ENCODE assay signal across 18 mouse cellular contexts in the genomic region with DNA sequence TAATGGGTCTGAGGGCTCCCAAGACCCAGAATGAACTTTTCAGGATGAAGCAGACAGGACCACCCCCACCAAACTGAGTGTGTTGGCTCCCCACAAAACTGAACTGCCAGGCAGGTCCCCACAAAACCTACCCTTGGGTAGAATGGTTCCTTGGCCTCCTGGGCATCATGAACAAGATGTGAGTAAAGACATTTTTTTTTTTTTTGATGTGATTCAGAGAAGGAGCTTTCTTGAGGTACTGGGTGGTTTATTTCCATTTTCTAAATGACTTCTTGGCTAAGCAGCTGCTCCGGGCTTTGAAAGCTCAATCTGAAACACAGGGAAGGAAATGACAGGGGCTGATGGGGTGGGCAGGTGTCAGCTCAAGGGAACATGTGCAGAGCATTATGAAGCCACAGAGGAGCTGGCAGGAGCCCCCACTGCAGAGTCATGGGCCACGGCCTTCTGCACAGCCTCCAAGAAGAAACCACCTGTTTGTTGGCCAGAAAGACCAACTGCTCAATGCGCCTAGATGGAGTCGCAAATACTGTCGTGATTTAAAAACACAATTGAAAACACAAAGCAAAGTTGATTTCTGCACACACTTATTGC.
A peak's percentile ranks its signal among the peaks of the same experiment; 100 is the strongest.
DNase-seq lines count a peak whose midpoint lies in the region; TF ChIP-seq lines count a peak whose summit lies in the region.
"Had no signal": no experiment of that assay in that cellular context is flagged by ENCODE, and none has a peak within 500 bp of the region (broad histone marks: within the 10 kb centered on the region; RNA-seq: fewer than 3 reads in every experiment).

No protein-coding gene starts in this region.

- H3K27me3 ChIP-seq in CH12.LX (replicated peaks), result peaks cover 3% of the 10 kb centered on the region
- no peaks in the 10 kb centered on the region for H3K27me3 ChIP-seq in myocyte (ENCODE audit: control insufficient read depth, insufficient read depth, insufficient read length)
- H3K27me3 ChIP-seq: embryonic facial prominence, embryonic 13.5 days; limb, embryonic 12.5 days; liver, embryonic 15.5 days had no signal

- in situ Hi-C loops in CH12.LX (cut with MboI; ENCODE audit: low pct_ligation_motif_present, low pct_unique_long_range_greater_than_20kb, low sequenced_read_pairs), result no loop called here

- TF ChIP-seq POLR2A in CH12.LX (IDR thresholded peaks at IDR 0.05; ENCODE audit: low read depth, low read length) (no peak), myocyte (IDR thresholded peaks at IDR 0.05; ENCODE audit: insufficient read length, low read depth) (no peak)

- peak; percentile 3 for DNase-seq in left cerebral cortex, postnatal 4 days
- DNase-seq in left cerebral cortex, adult 18-20 months (ENCODE audit: low spot score in 2 of 2), result no peak
- peak; percentile 84 for DNase-seq in CH12.LX (ENCODE audit: extremely low read depth)
- DNase-seq in thymus, postnatal 36 days, result peak; percentile 54 to 76
- DNase-seq in cerebellum, postnatal 14 days, result no peak
- DNase-seq in adrenal gland, adult 18-20 months (ENCODE audit: low spot score in 2 of 2), result no peak
- DNase-seq: gastrocnemius, postnatal 25 days; lung, postnatal 10 days had no signal

- H3K79me2 ChIP-seq in CH12.LX (replicated peaks; ENCODE audit: control insufficient read depth, extremely low read depth, insufficient read depth, poor library complexity, severe bottlenecking) (no peaks in the 10 kb centered on the region), myocyte (ENCODE audit: control insufficient read depth, insufficient read depth) (no peaks in the 10 kb centered on the region)

- no peak overlapping the region for H3K27ac ChIP-seq in CH12.LX (ENCODE audit: insufficient read depth, low read depth)
- H3K27ac ChIP-seq: embryonic facial prominence, embryonic 13.5 days; forebrain, embryonic 10.5 days; hindbrain, embryonic 14.5 days; kidney, postnatal 0 days; left cerebral cortex, adult 2 months; limb, embryonic 12.5 days; liver, embryonic 15.5 days had no signal

- dilution Hi-C loops in CH12.LX (cut with MboI; ENCODE audit: extremely low pct_ligation_motif_present, extremely low pct_unique_long_range_greater_than_20kb, low sequenced_read_pairs), result no loop called here

- no peak overlapping the region for H3K9ac ChIP-seq in CH12.LX (ENCODE audit: insufficient read depth, low read depth)
- H3K9ac ChIP-seq: embryonic facial prominence, embryonic 13.5 days; hindbrain, embryonic 14.5 days; limb, embryonic 12.5 days; liver, embryonic 15.5 days had no signal

- intact Hi-C loops in left cerebral cortex, postnatal 4 days (cut with DNase I), result no loop called here

- H3K36me3 ChIP-seq in CH12.LX (replicated peaks in 1 of 2; ENCODE audit: control insufficient read depth in 1 of 2, insufficient read depth in 1 of 2, low read length in 1 of 2) (no peaks in the 10 kb centered on the region), myocyte (ENCODE audit: control insufficient read depth, insufficient read depth) (no peaks in the 10 kb centered on the region)
- H3K36me3 ChIP-seq: embryonic facial prominence, embryonic 13.5 days; forebrain, embryonic 10.5 days; G1E; limb, embryonic 12.5 days; liver, embryonic 15.5 days had no signal

- H3ac ChIP-seq in myocyte (ENCODE audit: control insufficient read depth, insufficient read length), result no peak overlapping the region

- TF ChIP-seq RAD21 in CH12.LX (IDR thresholded peaks at IDR 0.05; ENCODE audit: low read depth, low read length), result no peak

- peak overlapping the region; percentile 29 for H3K4me2 ChIP-seq in CH12.LX (ENCODE audit: insufficient read depth, low read depth, poor library complexity, severe bottlenecking)
- H3K4me2 ChIP-seq in myocyte (ENCODE audit: low read depth), result peak overlapping the region; percentile 60
- H3K4me2 ChIP-seq: embryonic facial prominence, embryonic 13.5 days; hindbrain, embryonic 14.5 days; limb, embryonic 12.5 days; liver, embryonic 15.5 days had no signal

- no peak overlapping the region for H3K4me3 ChIP-seq in CH12.LX (replicated peaks in 1 of 3; ENCODE audit: low read depth in 2 of 3, low read length in 2 of 3, poor library complexity in 1 of 3)
- H3K4me3 ChIP-seq in myocyte, result no peak overlapping the region
- H3K4me3 ChIP-seq: embryonic facial prominence, embryonic 13.5 days; forebrain, embryonic 10.5 days; left cerebral cortex, adult 2 months; limb, embryonic 12.5 days; liver, embryonic 15.5 days; megakaryocyte, embryonic 14.5 days had no signal

- TF ChIP-seq CTCF in CH12.LX (conservative IDR thresholded peaks at IDR 0.05 in 1 of 2, IDR thresholded peaks at IDR 0.05 in 1 of 2; ENCODE audit: low read depth in 2 of 2, low read length in 2 of 2), result no peak

- peak; percentile 71 for TF ChIP-seq EP300 in CH12.LX (IDR thresholded peaks at IDR 0.05; ENCODE audit: low read length)

- H3K9me3 ChIP-seq in CH12.LX (replicated peaks; ENCODE audit: low read length), result peaks cover 8% of the 10 kb centered on the region
- H3K9me3 ChIP-seq: embryonic facial prominence, embryonic 13.5 days; limb, embryonic 12.5 days; liver, embryonic 15.5 days had no signal

- H3K4me1 ChIP-seq in CH12.LX (ENCODE audit: control insufficient read depth in 1 of 2, insufficient read depth in 2 of 2), result peaks cover 9 to 19% of the 10 kb centered on the region in 2 experiments
- H3K4me1 ChIP-seq: embryonic facial prominence, embryonic 13.5 days; forebrain, embryonic 10.5 days; limb, embryonic 12.5 days; liver, embryonic 15.5 days had no signal

TF ChIP-seq in CH12.LX, 34 proteins besides CTCF, POLR2A, EP300 and RAD21 (continues in another document):
- TF ChIP-seq NELFE (IDR thresholded peaks at IDR 0.05; ENCODE audit: low read depth, low read length), result no peak
- TF ChIP-seq USF1 (IDR thresholded peaks at IDR 0.05; ENCODE audit: low read depth, low read length), result no peak
- no peak for TF ChIP-seq E2F4 (IDR thresholded peaks at IDR 0.05; ENCODE audit: insufficient replicate concordance, low read depth, low read length)
- TF ChIP-seq JUN (IDR thresholded peaks at IDR 0.05; ENCODE audit: insufficient read depth, low read depth, low read length), result no peak
- TF ChIP-seq NRF1 (IDR thresholded peaks at IDR 0.05; ENCODE audit: low read depth, low read length), result no peak
- peak; percentile 73 for TF ChIP-seq BHLHE40 (IDR thresholded peaks at IDR 0.05; ENCODE audit: low read depth, low read length)
- TF ChIP-seq ZC3H11A (IDR thresholded peaks at IDR 0.05; ENCODE audit: low read depth, low read length), result no peak
- TF ChIP-seq CHD2 (IDR thresholded peaks at IDR 0.05; ENCODE audit: low read length), result no peak
- no peak for TF ChIP-seq UBTF (IDR thresholded peaks at IDR 0.05; ENCODE audit: low read depth, low read length)
- no peak for TF ChIP-seq KAT2A (IDR thresholded peaks at IDR 0.05; ENCODE audit: insufficient replicate concordance, low read length)
- peak; percentile 91 for TF ChIP-seq ZNF384 (IDR thresholded peaks at IDR 0.05; ENCODE audit: low read depth, low read length)
- peak; percentile 45; the same call in 1 of the 2 replicates for TF ChIP-seq MXI1 (IDR thresholded peaks at IDR 0.05; ENCODE audit: low read depth, low read length)
- 0 out of 2 replicates have a peak, but pooled peaks have one; percentile 26 for TF ChIP-seq MYC (IDR thresholded peaks at IDR 0.05; ENCODE audit: low read depth, low read length)
- no peak for TF ChIP-seq GABPA (IDR thresholded peaks at IDR 0.05; ENCODE audit: insufficient replicate concordance, low read depth, low read length)
- no peak for TF ChIP-seq PAX5 (IDR thresholded peaks at IDR 0.05; ENCODE audit: low read length)
- no peak; the same call in 1 of the 2 replicates for TF ChIP-seq MEF2A (IDR thresholded peaks at IDR 0.05; ENCODE audit: borderline replicate concordance, low read depth, low read length)
- TF ChIP-seq RCOR1 (conservative IDR thresholded peaks at IDR 0.05; ENCODE audit: low read depth, low read length), result no peak
- peak; percentile 61 for TF ChIP-seq IRF4 (IDR thresholded peaks at IDR 0.05; ENCODE audit: low read depth, low read length)
- TF ChIP-seq SMC3 (IDR thresholded peaks at IDR 0.05; ENCODE audit: low read depth, low read length), result no peak; the same call in 1 of the 2 replicates
- TF ChIP-seq MAFK (IDR thresholded peaks at IDR 0.05; ENCODE audit: insufficient replicate concordance, low read length), result no peak

TF ChIP-seq in myocyte, 11 proteins besides CTCF, POLR2A, EP300 and RAD21:
- TF ChIP-seq E2F4 (IDR thresholded peaks at IDR 0.05; ENCODE audit: insufficient read depth) (no peak), MAX (IDR thresholded peaks at IDR 0.05; ENCODE audit: low read depth) (no peak), SRF (IDR thresholded peaks at IDR 0.05; ENCODE audit: control insufficient read depth, insufficient read length, low read depth) (no peak), TCF12 (IDR thresholded peaks at IDR 0.05; ENCODE audit: insufficient read depth, poor library complexity, severe bottlenecking) (peak; percentile 97), MYOG (IDR thresholded peaks at IDR 0.05; ENCODE audit: control insufficient read depth in 1 of 3, insufficient read depth in 1 of 3, insufficient read length in 2 of 3, low read depth in 2 of 3) (peak; percentile 83 to 98 (median 95)), TCF3 (IDR thresholded peaks at IDR 0.05; ENCODE audit: insufficient read length, low read depth) (peak; percentile 91), REST (IDR thresholded peaks at IDR 0.05; ENCODE audit: insufficient read depth, insufficient read length) (no peak), POLR2AphosphoS2 (IDR thresholded peaks at IDR 0.05; ENCODE audit: insufficient read length, low read depth) (no peak), MYOD1 (IDR thresholded peaks at IDR 0.05; ENCODE audit: control insufficient read depth in 1 of 3, insufficient read length in 2 of 3, low read depth in 2 of 3) (peak; percentile 99 to 100 (median 99)), CEBPB (IDR thresholded peaks at IDR 0.05; ENCODE audit: insufficient read depth, poor library complexity, severe bottlenecking) (no peak), USF1 (IDR thresholded peaks at IDR 0.05; ENCODE audit: low read depth) (no peak)

Comparison
In these comparisons a context has a peak if more than half of its experiments do, and no peak if none do; other contexts are left out.
1. DNase-seq: peak in left cerebral cortex, postnatal 4 days (single experiment), CH12.LX (single experiment) and thymus, postnatal 36 days (2 of 2); none in left cerebral cortex, adult 18-20 months (0 of 2), cerebellum, postnatal 14 days (0 of 2) and adrenal gland, adult 18-20 months (0 of 2).